Mouse (Mus musculus) urinary bladder, postnatal 10 days (tissue): Measurements from ENCODE around the gene Tekt4.

Experiments used
- DNase-seq: peaks from one replicate; pipeline ENCODE4 v3.0.0; 2022; ENCODE audit warnings: low spot score

The Tekt4 gene

GRCm38 (mm10) chr17:25433223-25433616 lies 21.2 kb upstream of the Tekt4 start:
- no peak for DNase-seq

DNA sequence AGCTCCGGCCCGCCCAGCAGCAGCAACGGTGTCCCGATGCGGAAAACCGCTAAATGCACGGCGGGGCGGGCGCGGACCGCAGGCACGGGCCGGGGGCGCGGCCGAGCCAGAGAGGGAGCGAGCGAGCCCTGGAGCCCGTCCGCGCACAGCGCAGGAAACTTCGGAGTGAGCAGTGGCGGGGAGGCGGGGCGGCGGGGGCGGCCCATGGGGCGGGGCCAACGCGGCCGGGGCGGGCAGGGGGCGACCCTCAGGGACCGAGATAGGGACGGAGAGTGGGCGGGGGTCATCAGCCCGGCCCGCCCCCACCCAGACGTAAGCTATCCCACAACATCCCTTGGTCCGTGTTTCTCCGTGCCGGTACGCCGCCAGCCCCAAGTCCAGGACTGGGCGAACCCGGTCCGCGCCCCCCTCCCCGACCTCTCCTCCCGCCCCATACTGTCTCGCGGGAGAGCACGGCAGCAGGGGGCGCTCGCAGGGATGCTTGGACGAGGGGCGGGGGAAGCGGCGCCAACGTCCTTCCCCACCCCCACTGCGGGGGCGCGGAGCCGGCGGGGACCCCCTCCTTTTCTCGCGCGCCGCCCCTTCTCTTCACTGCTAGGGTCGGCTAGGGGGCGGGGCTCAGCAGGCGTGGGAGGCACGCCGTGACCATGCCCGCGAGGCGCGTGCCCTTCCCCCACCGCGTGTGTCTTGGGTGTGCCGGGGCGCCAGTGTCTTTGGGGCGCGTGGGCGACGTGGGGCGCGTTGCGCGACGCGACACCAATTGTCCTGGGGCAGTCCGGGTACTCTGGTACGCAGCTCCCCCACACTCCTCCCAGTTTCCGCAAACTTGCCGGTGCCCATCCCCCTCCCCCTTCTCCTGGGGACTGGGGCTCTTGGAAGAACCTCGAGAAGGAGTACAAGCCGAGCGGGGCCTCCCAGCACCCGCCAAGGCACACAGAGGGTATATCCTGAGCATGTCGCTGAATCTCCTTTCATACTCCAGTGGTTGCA lies 20.5 kb upstream of the Tekt4 start, which contains the start of gene Cacna1h:
Cacna1h (minus strand) TSS at position 167 of the 990 bp plus-strand sequence.
- peak; percentile 32 for DNase-seq

GRCm38 (mm10) chr17:25441417-25441816 lies 13.0 kb upstream of the Tekt4 start:
- no peak for DNase-seq

DNA sequence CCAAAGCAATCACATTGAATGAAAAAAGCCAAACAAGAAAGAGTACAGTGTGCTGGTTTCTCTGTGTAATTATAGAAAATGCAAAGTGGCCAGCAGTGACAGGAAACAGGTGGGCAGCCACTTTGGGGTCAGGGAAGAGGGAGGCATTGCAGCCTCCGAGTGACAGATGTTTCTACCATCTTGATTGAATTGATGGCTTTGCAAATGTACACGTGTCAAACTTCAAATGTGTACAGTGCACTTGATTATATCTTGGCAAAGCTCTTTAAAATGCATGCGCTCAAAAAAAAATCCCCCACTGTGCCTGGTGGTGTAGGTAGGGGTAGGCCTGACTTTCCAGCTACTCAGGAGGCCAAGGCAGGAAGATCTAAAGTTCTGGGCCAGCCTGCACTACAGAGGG lies 11.5 kb upstream of the Tekt4 start:
- DNase-seq, result no peak

DNA sequence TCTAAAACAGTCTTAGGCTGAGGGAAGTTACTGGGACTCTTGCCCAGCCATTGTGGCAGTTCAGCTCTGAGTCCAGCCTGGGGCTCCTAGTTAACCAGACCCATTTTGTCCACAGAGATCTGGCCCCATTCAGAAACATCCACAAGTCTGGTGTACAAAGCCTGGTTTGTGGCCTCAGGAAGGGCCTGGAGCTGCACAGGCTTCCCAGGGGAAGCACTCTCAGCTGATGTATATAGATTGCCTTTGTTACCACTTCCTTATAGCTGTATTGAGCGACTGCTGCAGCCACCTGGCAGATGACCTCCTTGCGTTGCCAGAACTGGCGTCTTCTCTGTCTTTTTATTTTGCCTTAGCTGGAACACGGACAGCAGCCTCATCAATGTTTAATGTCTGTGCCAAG lies 9.3 kb upstream of the Tekt4 start:
- no peak for DNase-seq

DNA sequence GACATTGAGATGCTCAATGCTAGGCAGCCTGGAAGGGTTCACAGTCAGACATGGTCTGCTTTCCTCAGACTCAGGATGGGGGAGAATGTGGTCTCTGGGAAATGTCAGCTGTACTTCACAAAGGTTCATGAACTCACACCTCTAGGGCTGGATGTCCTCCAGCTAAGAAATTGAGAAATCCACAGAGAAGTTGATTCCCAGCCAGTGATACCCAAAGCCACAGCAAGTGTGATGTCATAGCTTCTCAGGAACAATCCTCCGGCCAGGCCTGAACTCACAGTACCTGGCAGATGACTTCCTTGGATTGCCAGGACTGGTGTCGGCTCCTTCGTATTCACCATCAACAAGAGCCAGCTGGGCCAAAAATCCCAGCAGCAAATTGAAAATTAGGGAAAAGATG lies 8.6 kb upstream of the Tekt4 start:
- DNase-seq, result no peak

GRCm38 (mm10) chr17:25447865-25448264 lies 6.5 kb upstream of the Tekt4 start:
- no peak for DNase-seq

DNA sequence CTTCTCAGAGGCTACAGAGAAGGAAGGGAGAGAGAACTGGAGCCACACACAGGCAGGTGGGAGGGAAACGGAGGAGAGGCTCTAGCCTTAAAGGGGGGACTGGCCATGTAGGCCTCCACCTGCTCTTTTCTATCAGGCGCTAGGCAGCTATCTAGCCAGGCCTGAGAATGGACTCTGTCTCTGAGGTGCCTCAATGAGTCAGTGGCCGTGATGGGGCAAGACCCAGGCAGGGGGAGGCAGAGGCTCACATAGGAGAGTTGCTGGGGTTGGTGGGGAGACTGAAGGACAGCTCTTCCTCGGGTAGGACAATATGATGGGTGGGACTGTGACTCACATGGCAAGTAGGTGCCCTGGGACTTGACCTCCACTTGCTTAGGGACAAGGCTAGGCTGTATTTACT lies 4.1 kb upstream of the Tekt4 start:
- DNase-seq, result no peak

DNA sequence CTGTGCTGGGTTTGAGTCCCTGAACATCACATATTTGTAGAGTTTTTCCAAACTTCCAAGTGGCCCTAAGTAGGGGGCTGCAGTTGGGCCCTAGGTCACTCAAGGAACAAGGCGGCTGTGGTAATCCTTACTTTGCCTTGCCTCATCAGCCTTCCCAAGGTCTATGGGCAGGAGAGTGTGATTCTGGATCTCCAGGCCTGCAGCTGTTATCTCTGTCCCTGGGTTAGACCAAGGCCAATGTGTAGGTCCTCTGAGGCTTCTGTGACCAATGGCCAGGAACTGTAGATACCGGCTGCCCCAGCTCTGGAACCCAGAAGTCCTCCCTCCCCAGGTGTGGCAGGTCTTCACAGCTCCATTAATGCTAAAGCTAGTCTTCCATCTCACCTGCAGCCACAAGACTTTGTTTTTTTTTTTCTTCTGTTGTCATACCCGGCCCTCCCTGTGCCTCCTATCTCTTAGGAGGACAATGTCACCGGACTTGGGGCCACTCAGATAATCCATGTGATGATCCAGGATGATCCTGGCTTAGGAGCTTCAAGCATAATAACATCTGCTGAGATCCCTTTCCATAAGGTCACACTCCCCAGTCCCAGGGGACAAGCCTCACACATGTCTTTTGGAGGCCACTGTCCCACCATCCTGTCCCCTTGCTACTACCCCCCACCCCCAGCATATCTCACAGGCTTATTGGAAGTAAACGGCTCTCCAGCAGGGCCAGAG lies 2.0 kb upstream of the Tekt4 start:
- no peak for DNase-seq

GRCm38 (mm10) chr17:25456540-25456939 lies 2.1 kb downstream of the Tekt4 start:
- no peak for DNase-seq

DNA sequence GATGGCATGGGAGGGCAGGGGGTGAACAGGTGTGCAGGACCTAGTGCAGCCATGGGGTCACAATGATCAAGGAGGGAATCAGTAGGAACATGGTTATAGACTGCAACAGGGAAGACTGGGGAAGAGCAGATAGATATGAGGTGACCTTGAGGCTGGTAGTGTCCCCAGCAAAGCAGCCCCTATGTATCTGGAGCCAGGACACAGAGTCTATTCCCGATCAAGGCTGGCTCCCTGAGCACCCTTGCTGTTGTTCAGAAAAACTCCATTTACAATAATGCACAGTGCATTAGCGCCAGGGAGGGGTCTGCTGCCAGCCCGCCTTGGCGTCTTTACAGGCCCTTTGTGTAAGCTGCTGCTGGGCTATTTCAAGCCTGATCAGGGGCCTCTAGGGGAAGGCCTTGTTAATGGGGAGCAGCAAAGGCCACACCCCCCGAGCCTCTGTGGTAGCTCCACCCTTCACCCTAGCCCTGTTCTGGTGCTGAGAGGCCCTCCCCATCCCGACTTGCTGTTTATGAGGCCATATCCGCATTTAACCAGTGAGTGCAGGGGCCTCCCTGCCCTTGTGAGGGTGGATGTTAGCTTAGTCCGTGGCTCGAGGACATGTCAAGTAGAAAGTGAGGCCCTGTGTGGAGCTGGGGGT lies 7.9 kb downstream of the Tekt4 start:
- DNase-seq, result no peak

DNA sequence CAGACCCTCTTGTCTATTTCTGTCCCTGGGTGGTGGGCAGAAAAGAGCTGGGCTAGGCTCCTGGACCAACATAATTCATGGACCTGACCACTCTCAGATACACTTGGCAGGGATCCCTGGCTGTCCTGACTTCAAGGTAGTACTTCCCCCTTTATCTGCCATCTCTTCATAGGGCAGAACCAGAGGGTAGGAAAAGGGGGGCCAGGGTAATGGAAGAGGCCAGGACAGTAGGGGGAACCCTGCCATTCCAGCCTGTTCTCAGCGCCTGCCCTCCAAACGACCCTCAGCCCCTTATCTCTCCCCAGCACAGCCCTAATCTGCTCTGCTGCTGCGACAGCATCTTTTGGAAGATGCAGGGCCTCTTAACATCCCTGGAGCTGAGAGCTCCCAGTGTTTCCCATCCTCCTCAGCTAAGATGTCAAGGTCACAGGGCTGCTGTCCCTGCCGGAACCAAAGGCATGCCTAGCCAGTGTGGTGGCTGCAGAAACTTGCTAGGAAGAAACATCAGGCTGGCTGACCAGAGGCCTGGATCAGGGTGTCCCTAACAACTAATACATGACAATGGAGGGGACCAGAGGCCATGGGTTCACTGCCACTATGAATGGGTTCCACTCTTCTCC lies 9.0 kb downstream of the Tekt4 start:
- no peak for DNase-seq

DNA sequence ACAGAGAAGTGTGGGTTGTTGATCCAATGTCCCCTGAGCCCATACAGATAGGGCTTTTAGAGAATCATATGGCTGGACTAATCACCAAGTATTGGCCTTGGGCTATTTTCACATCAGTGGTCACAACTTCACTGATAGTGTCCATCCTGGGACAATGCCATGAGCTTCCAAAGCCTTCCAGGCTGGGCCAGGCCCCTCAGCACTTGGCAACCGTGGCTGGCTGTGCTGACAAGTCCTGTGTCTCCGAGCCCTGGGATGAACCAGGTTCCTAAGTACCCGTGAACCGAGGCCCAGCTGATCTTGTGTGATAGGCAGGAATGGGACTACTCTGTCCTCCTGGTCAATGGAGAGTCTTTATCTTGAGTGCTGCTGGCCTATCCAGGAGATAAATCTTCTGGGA lies 9.7 kb downstream of the Tekt4 start:
- no peak for DNase-seq

GRCm38 (mm10) chr17:25466257-25466656 lies 11.8 kb downstream of the Tekt4 start:
- DNase-seq, result no peak

DNA sequence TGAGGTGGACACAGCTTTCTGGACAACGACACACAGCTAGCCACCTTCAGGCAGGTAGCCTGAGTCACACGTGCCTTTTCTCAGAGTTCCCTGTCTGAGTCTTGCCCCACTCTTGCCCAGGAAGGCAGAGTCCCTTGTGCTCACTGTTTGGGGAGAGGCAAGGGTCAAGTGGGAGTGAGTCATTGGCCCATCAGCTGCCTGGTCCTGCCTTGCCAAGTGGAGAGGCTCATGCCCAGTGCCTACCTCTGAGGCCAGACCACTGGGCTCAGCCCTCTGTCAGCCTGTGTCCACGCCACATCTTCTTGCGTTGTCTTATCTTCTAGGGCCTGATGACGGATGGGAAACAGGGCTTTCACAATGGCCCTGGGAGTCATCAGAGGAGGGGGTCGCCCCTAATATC lies 13.4 kb downstream of the Tekt4 start:
- no peak for DNase-seq

GRCm38 (mm10) chr17:25468301-25468700 lies 13.9 kb downstream of the Tekt4 start:
- DNase-seq, result no peak

GRCm38 (mm10) chr17:25469798-25470197 lies 15.4 kb downstream of the Tekt4 start:
- DNase-seq, result no peak

- no peak for DNase-seq
Measured at GRCm38 (mm10) chr17:25471418-25471817, 17.0 kb downstream of the Tekt4 start.

DNA sequence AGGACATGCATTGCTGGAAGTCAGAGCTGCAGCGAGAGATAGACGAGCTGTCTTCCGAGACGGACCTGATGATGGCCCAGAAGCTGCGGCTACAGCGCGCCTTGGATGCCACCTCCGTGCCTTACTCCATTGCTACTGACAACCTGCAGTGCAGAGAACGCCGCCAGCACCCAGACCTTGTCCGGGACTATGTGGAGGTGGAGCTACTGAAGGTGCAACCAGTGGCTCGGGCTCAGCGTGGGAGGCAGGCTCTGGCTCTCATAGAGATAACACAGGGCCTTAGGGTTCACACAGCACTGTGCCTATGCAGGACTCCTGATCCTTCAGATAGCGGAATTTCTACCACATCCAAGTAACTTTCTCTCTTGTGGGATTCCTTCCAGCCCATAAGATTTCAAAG lies 17.6 kb downstream of the Tekt4 start:
- DNase-seq, result no peak

GRCm38 (mm10) chr17:25474330-25475077 lies 20.1 kb downstream of the Tekt4 start:
- no peak for DNase-seq

GRCm38 (mm10) chr17:25475946-25476744 lies 21.7 kb downstream of the Tekt4 start:
- DNase-seq, result no peak
